Mouse (Mus musculus): ENCODE results near the gene Hoxd4.

Hoxd4 gene

GRCm38 (mm10) chr2:74692808-74693431 is 18.8 kb upstream of the Hoxd4 start:
- DNase-seq (ENCODE audit: low spot score) = no peak

GRCm38 (mm10) chr2:74693432-74693827 is 18.3 kb upstream of the Hoxd4 start:
- DNase-seq (ENCODE audit: low spot score) = no peak

GRCm38 (mm10) chr2:74694066-74694465 is 17.7 kb upstream of the Hoxd4 start:
- no peak for DNase-seq (ENCODE audit: low spot score)

DNA sequence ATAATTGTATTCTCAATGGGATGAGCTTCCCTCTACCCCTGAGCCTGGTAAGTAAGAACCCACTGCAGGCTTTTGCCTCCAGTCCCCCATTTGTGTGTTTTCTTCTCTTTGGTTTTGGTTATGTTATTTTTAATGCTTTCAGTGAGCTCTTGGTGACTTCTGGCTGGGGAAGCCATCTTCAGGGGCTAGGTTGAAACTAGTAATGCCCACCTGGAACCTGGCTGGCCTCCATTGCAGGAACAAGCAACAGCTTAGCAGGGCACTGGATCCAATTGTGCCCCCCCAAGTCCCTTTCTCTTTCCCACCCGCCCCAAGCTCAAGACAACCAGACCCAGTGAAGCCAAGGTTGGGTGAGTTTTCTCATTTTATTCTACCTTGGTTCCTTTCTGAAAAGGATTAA is 16.3 kb upstream of the Hoxd4 start:
- DNase-seq (ENCODE audit: low spot score) = no peak

- DNase-seq (ENCODE audit: low spot score) = no peak
Observed at GRCm38 (mm10) chr2:74695813-74696430, 15.8 kb upstream of the Hoxd4 start.

DNA sequence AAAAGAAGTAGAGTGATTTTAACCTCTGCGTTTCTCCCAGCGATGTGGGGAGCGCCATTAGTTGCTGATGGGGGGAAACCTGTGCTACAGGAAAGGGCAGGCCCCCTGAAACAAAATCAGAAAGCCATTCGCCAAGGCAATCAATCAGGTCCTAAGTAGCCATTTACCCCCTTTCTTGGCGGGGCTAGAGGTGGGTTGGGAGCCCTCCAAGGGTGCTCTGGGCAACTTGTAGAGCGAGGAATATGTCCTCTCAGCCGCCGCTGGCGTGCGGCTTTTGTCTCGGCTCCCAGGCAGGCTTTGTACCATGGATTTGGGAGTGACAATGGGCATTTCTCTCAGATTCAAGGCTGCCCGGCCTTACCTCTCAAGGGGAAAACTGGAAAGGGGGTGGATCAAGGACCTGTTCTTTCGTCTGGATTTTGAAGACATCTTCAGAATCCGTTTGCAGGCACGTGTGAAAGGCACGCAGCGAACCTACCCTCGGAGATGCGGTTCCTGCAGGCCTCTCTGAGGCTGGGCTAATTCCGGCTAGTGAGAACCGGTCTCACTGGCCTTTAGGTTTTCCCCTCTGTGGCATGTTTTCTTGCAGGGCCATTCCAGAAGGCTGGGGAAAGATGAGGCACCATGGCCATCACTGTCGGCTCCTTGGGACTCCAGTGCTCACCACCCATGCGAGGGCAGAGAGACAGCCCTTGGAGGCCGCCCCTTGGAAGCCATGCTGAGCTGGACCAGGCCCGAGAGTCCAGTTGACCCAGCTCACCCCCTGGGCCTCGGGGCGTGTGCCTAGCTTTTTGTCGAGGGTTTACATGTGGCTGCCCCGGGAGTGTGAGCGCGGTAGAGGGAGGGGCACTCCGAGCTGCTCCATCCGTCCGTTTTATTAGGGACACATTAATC is 15.0 kb upstream of the Hoxd4 start:
- DNase-seq (ENCODE audit: low spot score) = no peak

GRCm38 (mm10) chr2:74697567-74698121 is 14.1 kb upstream of the Hoxd4 start, which contains the start of gene Hoxd9:
Hoxd9 (plus strand) TSS chr2:74697727.
- DNase-seq (ENCODE audit: low spot score) = peak; percentile 66

- peak; percentile 40 for DNase-seq (ENCODE audit: low spot score)
Observed at GRCm38 (mm10) chr2:74698201-74699052, 13.3 kb upstream of the Hoxd4 start.

- no peak for DNase-seq (ENCODE audit: low spot score)
Observed at GRCm38 (mm10) chr2:74699053-74699430, 12.7 kb upstream of the Hoxd4 start.

GRCm38 (mm10) chr2:74699664-74700545 is 11.8 kb upstream of the Hoxd4 start:
- no peak for DNase-seq (ENCODE audit: low spot score)

DNA sequence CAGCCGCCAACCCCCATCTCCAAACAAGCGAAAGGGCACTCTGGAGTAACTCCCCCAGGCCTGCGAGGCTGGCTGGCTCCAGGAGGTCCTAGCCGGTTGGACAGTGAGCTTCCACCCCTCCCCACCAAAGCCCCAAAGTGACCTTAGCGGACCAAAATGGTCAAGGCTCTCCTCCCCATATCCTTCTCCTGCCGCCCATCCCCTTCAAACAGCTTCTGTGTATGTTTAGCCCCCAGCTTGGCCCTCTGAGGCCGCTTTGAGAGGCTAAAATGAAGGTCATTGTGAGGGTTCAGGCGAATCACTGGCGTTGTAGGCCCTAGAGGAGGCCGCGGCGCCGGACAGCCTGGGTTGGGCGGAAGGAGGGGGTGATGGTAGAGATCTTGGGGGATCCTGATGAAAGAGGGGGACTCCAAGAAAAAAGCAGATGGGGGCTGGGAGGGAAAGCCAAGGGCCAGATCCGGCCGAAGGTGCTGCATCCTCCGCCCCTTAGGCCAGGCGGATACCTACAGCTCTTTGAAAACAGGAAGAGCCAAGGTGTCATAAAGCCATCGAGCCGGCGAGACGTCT is 11.1 kb upstream of the Hoxd4 start:
- DNase-seq (ENCODE audit: low spot score) = no peak

GRCm38 (mm10) chr2:74701949-74702819 is 9.5 kb upstream of the Hoxd4 start:
- DNase-seq (ENCODE audit: low spot score) = peak; percentile 81

- no peak for DNase-seq (ENCODE audit: low spot score)
Observed at GRCm38 (mm10) chr2:74702820-74703219, 8.9 kb upstream of the Hoxd4 start.

DNA sequence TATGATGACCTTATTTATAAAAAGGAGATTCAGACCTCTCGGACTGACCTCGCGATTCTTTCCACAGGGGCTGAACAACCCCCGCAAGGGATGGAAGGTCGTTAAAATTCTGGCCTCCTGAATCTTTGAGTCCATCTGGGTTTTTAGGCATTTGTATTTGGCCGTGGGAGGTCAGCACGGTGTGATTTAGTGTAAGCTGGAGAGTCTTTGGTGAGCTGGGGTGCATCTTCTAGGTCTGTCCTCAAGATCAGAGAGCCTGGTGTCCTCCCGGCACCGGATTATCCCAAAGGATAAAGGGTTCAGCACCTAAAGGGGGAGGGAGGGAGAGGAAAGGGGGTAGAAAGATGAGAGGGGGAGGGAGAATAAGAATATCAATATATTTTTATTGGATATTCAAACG is 8.4 kb upstream of the Hoxd4 start:
- DNase-seq (ENCODE audit: low spot score) = no peak

- no peak for DNase-seq (ENCODE audit: low spot score)
Observed at GRCm38 (mm10) chr2:74703720-74704392, 7.9 kb upstream of the Hoxd4 start.

- peak; percentile 83 for DNase-seq (ENCODE audit: low spot score)
Observed at GRCm38 (mm10) chr2:74704393-74704998, 7.2 kb upstream of the Hoxd4 start, which contains the start of gene Hoxd8. Hoxd8 (plus strand) TSS chr2:74704615.

DNA sequence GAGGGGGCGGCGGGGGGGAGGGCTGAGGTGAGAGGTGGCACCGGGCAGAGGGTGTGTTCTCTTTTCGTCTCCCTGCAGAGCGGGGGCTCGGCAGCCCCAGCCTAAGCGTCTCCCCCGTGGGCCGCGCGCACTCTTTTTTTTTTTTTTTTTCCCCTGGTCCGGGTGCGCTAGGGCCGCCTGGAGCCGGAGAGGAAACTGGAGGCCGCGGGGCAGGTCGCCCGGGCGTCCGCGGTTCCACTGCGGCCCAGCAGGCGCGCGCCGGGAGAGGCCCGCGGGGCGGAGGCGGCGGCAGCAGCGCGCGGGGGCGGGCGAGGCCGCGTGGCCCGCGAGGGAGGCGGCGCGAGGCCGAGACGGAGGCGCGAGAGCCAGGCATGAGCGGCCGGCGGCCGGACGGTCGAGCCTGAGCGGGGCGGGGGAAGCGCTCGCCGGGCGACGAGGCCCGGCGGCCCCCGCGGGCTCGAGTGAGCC is 6.7 kb upstream of the Hoxd4 start:
- peak; percentile 48 for DNase-seq (ENCODE audit: low spot score)

DNA sequence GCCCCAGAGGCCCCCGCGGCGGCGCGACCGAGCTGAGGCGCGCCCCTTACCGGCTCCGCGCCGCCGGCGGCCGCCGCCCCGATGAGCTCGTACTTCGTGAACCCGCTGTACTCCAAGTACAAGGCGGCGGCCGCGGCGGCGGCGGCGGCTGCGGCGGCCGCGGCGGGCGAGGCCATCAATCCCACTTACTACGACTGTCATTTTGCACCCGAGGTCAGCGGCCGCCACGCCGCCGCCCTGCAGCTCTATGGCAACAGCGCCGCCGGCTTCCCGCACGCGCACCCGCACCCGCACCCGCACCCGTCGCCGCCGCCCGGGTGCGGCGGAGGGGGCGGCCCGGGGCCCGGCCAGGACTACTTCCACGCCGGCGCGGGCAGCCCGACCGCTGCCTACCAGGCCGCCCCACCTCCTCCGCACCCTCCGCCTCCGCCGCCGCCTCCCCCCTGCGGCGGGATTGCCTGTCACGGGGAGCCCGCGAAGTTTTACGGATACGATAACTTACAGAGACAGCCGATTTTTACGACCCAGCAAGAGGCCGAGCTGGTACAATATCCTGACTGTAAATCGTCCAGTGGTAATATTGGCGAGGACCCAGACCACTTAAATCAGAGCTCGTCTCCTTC is 6.2 kb upstream of the Hoxd4 start:
- peak; percentile 67 for DNase-seq (ENCODE audit: low spot score)

Data from urinary bladder, postnatal 25 days (tissue).